Comparison of ENCODE assay signal across 10 mouse cellular contexts in genomic region chr17:49872305-49872704, GRCm38 (mm10).
DNase-seq lines count a peak whose midpoint lies in the region; ATAC-seq and TF ChIP-seq lines count a peak whose summit lies in the region.
"Had no signal": no experiment of that assay in that cellular context is flagged by ENCODE, and none has a peak within 500 bp of the region (broad histone marks: within the 10 kb centered on the region; RNA-seq: fewer than 3 reads in every experiment).

No protein-coding gene starts in this region.

- peak; percentile 45 for DNase-seq in retina, embryonic 14.5 days (ENCODE audit: low spot score)
- DNase-seq in retina, postnatal 1 day = no peak
- no peak for DNase-seq in testis, postnatal 14 days (ENCODE audit: low spot score)
- DNase-seq in thymus, postnatal 0 days (ENCODE audit: low spot score) = no peak
- DNase-seq: gastrocnemius, postnatal 14 days; lung, postnatal 10 days; thymus, postnatal 14 days had no signal

- no peak for ATAC-seq in intestine, postnatal 0 days
- ATAC-seq in intestine, embryonic 15.5 days = no peak

- H3K4me2 ChIP-seq in intestine, postnatal 0 days (replicated peaks; ENCODE audit: low read depth) = no peak overlapping the region
- H3K4me2 ChIP-seq in intestine, embryonic 15.5 days (replicated peaks) = no peak overlapping the region

- 13% methylated on average over 2 of the region's 2 CpGs for WGBS in intestine, postnatal 0 days
- WGBS in intestine, embryonic 15.5 days = 17% methylated on average over 2 of the region's 2 CpGs

- peak; percentile 60 for TF ChIP-seq CTCF in intestine, postnatal 0 days (IDR thresholded peaks at IDR 0.05; ENCODE audit: low read depth)
- peak; percentile 22; the same call in 1 of the 2 replicates for TF ChIP-seq CTCF in embryonic fibroblast, embryonic 13.5 days (IDR thresholded peaks at IDR 0.05; ENCODE audit: borderline replicate concordance, insufficient read depth, low read length)

- H3K4me1 ChIP-seq in intestine, postnatal 0 days (replicated peaks; ENCODE audit: control insufficient read depth, insufficient read depth, low read length) = no peaks in the 10 kb centered on the region
- no peaks in the 10 kb centered on the region for H3K4me1 ChIP-seq in intestine, embryonic 15.5 days (replicated peaks)
- H3K4me1 ChIP-seq in embryonic fibroblast, embryonic 13.5 days (ENCODE audit: control insufficient read depth, insufficient read depth, low read length) = peaks cover 4% of the 10 kb centered on the region; the same call in 1 of the 2 replicates

- no peak for TF ChIP-seq POLR2A in embryonic fibroblast, embryonic 13.5 days (IDR thresholded peaks at IDR 0.05; ENCODE audit: low read depth, low read length)

- H3K27me3 ChIP-seq in intestine, postnatal 0 days (replicated peaks; ENCODE audit: control insufficient read depth, insufficient read depth, low read length) = no peaks in the 10 kb centered on the region
- no peaks in the 10 kb centered on the region for H3K27me3 ChIP-seq in intestine, embryonic 15.5 days (replicated peaks)

- no peak overlapping the region for H3K27ac ChIP-seq in intestine, postnatal 0 days (ENCODE audit: low read depth, low read length)
- no peak overlapping the region for H3K27ac ChIP-seq in intestine, embryonic 15.5 days
- H3K27ac ChIP-seq in embryonic fibroblast, embryonic 13.5 days (ENCODE audit: insufficient read depth, low read length) = no peak overlapping the region

- no peak overlapping the region for H3K4me3 ChIP-seq in intestine, postnatal 0 days (ENCODE audit: low read depth, low read length)
- no peak overlapping the region for H3K4me3 ChIP-seq in intestine, embryonic 15.5 days (replicated peaks)
- H3K4me3 ChIP-seq in embryonic fibroblast, embryonic 13.5 days (ENCODE audit: insufficient read depth, low read length) = no peak overlapping the region

- H3K9me3 ChIP-seq in intestine, postnatal 0 days (ENCODE audit: control insufficient read depth) = no peaks in the 10 kb centered on the region
- H3K9me3 ChIP-seq in intestine, embryonic 15.5 days = no peaks in the 10 kb centered on the region

- H3K36me3 ChIP-seq in intestine, postnatal 0 days (ENCODE audit: control insufficient read depth, insufficient read depth) = no peaks in the 10 kb centered on the region
- no peaks in the 10 kb centered on the region for H3K36me3 ChIP-seq in intestine, embryonic 15.5 days

- no peak overlapping the region for H3K9ac ChIP-seq in intestine, postnatal 0 days (ENCODE audit: low read depth, low read length)
- H3K9ac ChIP-seq in intestine, embryonic 15.5 days = no peak overlapping the region
